Mouse (Mus musculus) spleen, adult 2 months (tissue): ENCODE results near the gene Ctnnd2.

Source experiments
- CTCF ChIP-seq: fragments of 200-500 bp; IDR thresholded peaks from 2 replicates; pipeline ENCODE4 v1.5.1; 2011; ENCODE audit warnings: mild to moderate bottlenecking, inconsistent platforms; ENCODE audit not compliant: insufficient read depth, insufficient read length, insufficient replicate concordance; ENCODE audit errors: extremely low read depth
- POLR2A ChIP-seq: fragments of 200-500 bp; IDR thresholded peaks from 2 replicates; pipeline ENCODE4 v1.6.1; 2011; ENCODE audit warnings: low read depth, low read length, inconsistent platforms

DNA sequence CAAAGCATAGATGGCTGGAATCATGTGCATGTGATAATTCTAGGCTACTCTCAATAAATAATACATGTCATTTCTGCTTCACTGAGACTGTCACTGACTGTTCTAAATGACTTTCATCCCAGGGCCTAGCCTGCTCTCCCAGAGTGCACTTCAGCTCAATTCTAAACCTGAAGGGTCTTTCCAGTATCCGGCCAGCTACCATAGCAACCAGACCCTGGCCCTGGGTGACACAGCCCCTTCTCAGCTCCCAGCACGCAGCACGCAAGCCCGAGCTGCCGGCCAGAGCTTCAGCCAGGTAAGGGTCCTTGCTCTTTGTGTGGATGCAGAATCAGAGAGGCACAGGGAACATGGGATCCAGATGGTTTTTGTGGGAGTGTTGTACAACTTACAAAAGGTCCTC is 462.1 kb downstream of the Ctnnd2 start:
- TF ChIP-seq CTCF (no peak), POLR2A (no peak)
